In genomic region chr11:7944373-7944772, GRCm38 (mm10) we compare ENCODE assay signal across 29 mouse cellular contexts.
"Had no signal": no experiment of that assay in that cellular context is flagged by ENCODE, and none has a peak within 500 bp of the region (broad histone marks: within the 10 kb centered on the region; RNA-seq: fewer than 3 reads in every experiment).

No protein-coding gene starts in this region.

- H3K36me3 ChIP-seq: limb, embryonic 10.5 days; limb, embryonic 12.5 days; limb, embryonic 13.5 days; limb, embryonic 15.5 days; liver, embryonic 12.5 days; liver, embryonic 13.5 days; liver, embryonic 15.5 days; lung, embryonic 15.5 days; midbrain, embryonic 10.5 days; midbrain, embryonic 12.5 days; midbrain, embryonic 13.5 days; midbrain, embryonic 15.5 days; neural tube, embryonic 12.5 days; neural tube, embryonic 13.5 days had no signal

- H3K4me2 ChIP-seq: limb, embryonic 12.5 days; limb, embryonic 13.5 days; limb, embryonic 15.5 days; liver, embryonic 11.5 days; liver, embryonic 12.5 days; liver, embryonic 13.5 days; liver, embryonic 15.5 days; lung, embryonic 14.5 days; lung, embryonic 15.5 days; midbrain, embryonic 11.5 days; midbrain, embryonic 12.5 days; midbrain, embryonic 13.5 days; midbrain, embryonic 15.5 days; neural tube, embryonic 12.5 days; neural tube, embryonic 13.5 days had no signal

- H3K4me1 ChIP-seq: limb, embryonic 10.5 days; limb, embryonic 12.5 days; limb, embryonic 13.5 days; limb, embryonic 15.5 days; liver, embryonic 12.5 days; liver, embryonic 13.5 days; liver, embryonic 15.5 days; lung, embryonic 15.5 days; megakaryocyte, embryonic 14.5 days; midbrain, embryonic 10.5 days; midbrain, embryonic 12.5 days; midbrain, embryonic 13.5 days; midbrain, embryonic 15.5 days; neural tube, embryonic 12.5 days; neural tube, embryonic 13.5 days had no signal

- DNase-seq: left cerebral cortex, postnatal 4 days; liver; liver, embryonic 13.5 days; lung, adult 2 months; lung, embryonic 14.5 days; lung, postnatal 10 days; lung, postnatal 4 days; midbrain, embryonic 14.5 days had no signal

- ATAC-seq: liver, embryonic 12.5 days; lung, postnatal 0 days; midbrain, embryonic 13.5 days; midbrain, embryonic 15.5 days; midbrain, embryonic 16.5 days had no signal

- H3K9ac ChIP-seq: limb, embryonic 12.5 days; limb, embryonic 13.5 days; limb, embryonic 15.5 days; liver, embryonic 12.5 days; liver, embryonic 13.5 days; liver, embryonic 14.5 days; liver, embryonic 15.5 days; lung, embryonic 14.5 days; lung, embryonic 15.5 days; midbrain, embryonic 12.5 days; midbrain, embryonic 13.5 days; midbrain, embryonic 15.5 days; neural tube, embryonic 12.5 days; neural tube, embryonic 13.5 days had no signal

- H3K27ac ChIP-seq: limb, embryonic 10.5 days; limb, embryonic 12.5 days; limb, embryonic 13.5 days; limb, embryonic 15.5 days; liver, embryonic 12.5 days; liver, embryonic 13.5 days; liver, embryonic 14.5 days; liver, embryonic 15.5 days; lung, embryonic 15.5 days; macrophage; midbrain, embryonic 10.5 days; midbrain, embryonic 12.5 days; midbrain, embryonic 13.5 days; midbrain, embryonic 15.5 days; neural tube, embryonic 12.5 days; neural tube, embryonic 13.5 days had no signal

- H3K9me3 ChIP-seq: limb, embryonic 10.5 days; limb, embryonic 12.5 days; limb, embryonic 13.5 days; limb, embryonic 15.5 days; liver, embryonic 12.5 days; liver, embryonic 13.5 days; liver, embryonic 15.5 days; lung, embryonic 15.5 days; midbrain, embryonic 10.5 days; midbrain, embryonic 12.5 days; midbrain, embryonic 13.5 days; midbrain, embryonic 15.5 days; neural tube, embryonic 12.5 days; neural tube, embryonic 13.5 days had no signal

- H3K27me3 ChIP-seq: limb, embryonic 12.5 days; limb, embryonic 13.5 days; limb, embryonic 15.5 days; liver, embryonic 12.5 days; liver, embryonic 13.5 days; liver, embryonic 15.5 days; lung, embryonic 15.5 days; megakaryocyte, embryonic 14.5 days; midbrain, embryonic 12.5 days; midbrain, embryonic 13.5 days; midbrain, embryonic 15.5 days; neural tube, embryonic 12.5 days; neural tube, embryonic 13.5 days had no signal

- H3K4me3 ChIP-seq: limb, embryonic 10.5 days; limb, embryonic 12.5 days; limb, embryonic 13.5 days; limb, embryonic 15.5 days; liver, embryonic 12.5 days; liver, embryonic 13.5 days; liver, embryonic 15.5 days; lung, embryonic 15.5 days; megakaryocyte, embryonic 14.5 days; midbrain, embryonic 10.5 days; midbrain, embryonic 12.5 days; midbrain, embryonic 13.5 days; midbrain, embryonic 15.5 days; myocyte; neural tube, embryonic 12.5 days; neural tube, embryonic 13.5 days had no signal
